Mouse (Mus musculus) bone marrow, adult 2 months (tissue): ENCODE measurements around the gene Gga3.

Experiments used
- CTCF ChIP-seq: fragments of 200-500 bp; IDR thresholded peaks from 2 replicates; pipeline ENCODE4 v1.5.1; 2011; ENCODE audit warnings: low read length, control low read depth; ENCODE audit not compliant: control insufficient read depth, insufficient read depth
- POLR2A ChIP-seq: fragments of 200-500 bp; IDR thresholded peaks from 2 replicates; pipeline ENCODE4 v1.6.1; 2011; ENCODE audit warnings: low read depth, mild to moderate bottlenecking, control low read depth, low read length, borderline replicate concordance; ENCODE audit not compliant: control insufficient read depth

DNA sequence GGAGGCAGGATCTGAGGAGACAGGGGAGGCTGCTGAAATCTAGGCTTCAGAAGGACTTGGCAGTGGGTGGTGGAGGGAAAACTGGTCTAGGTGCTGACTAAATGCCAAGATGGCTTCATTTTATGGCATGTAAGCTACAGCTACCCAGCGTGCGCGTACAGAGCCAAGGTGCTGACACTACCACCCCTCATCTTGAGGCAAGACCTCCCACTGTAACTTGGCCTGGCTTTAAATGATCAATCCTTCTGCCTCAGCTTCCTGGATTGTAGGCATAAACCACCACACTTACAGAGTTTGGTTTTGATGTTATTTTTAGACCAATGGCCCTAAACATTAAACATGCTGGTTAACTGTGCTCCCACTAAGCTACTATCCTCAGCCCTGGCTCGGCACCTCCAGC is 35.7 kb upstream of the Gga3 start:
- no peak for TF ChIP-seq CTCF
- TF ChIP-seq POLR2A = no peak
